Mouse (Mus musculus) Muller cell, postnatal 12 days (primary cell): ENCODE measurements around the gene Sh3d19.

ENCODE experiments used
- DNase-seq: peaks from one replicate; pipeline ENCODE4 v3.0.0-alpha.2; 2015; ENCODE audit errors: inconsistent ontology term

Sh3d19 gene

GRCm38 (mm10) chr3:85980036-85980435, 9.1 kb downstream of the Sh3d19 start:
- no peak for DNase-seq

- peak; percentile 36 for DNase-seq
These were observed 10.9 kb downstream of the Sh3d19 start for GRCm38 (mm10) chr3:85981761-85982160.

- DNase-seq: no peak
These were observed 13.6 kb downstream of the Sh3d19 start for GRCm38 (mm10) chr3:85984537-85984936.

- DNase-seq: no peak
These were observed 16.3 kb downstream of the Sh3d19 start for GRCm38 (mm10) chr3:85987225-85987624.

GRCm38 (mm10) chr3:85991140-85991801, 20.4 kb downstream of the Sh3d19 start:
- DNase-seq: no peak

GRCm38 (mm10) chr3:85991802-85992156, 20.9 kb downstream of the Sh3d19 start:
- no peak for DNase-seq

GRCm38 (mm10) chr3:85993744-85994143, 22.8 kb downstream of the Sh3d19 start:
- peak; percentile 19 for DNase-seq

GRCm38 (mm10) chr3:85994645-85995044, 23.7 kb downstream of the Sh3d19 start:
- DNase-seq: no peak

GRCm38 (mm10) chr3:86001271-86001670, 30.4 kb downstream of the Sh3d19 start:
- no peak for DNase-seq

GRCm38 (mm10) chr3:86002423-86002822, 31.5 kb downstream of the Sh3d19 start, which contains the start of gene Prss48:
Gene Prss48 (minus strand): TSS chr3:86002491.
- DNase-seq: no peak

- no peak for DNase-seq
These were observed 32.0 kb downstream of the Sh3d19 start for GRCm38 (mm10) chr3:86002940-86003339.

- DNase-seq: no peak
These were observed 33.8 kb downstream of the Sh3d19 start for GRCm38 (mm10) chr3:86004751-86005150.

GRCm38 (mm10) chr3:86010618-86011017, 39.7 kb downstream of the Sh3d19 start:
- no peak for DNase-seq

GRCm38 (mm10) chr3:86011373-86011772, 40.5 kb downstream of the Sh3d19 start:
- DNase-seq: no peak

GRCm38 (mm10) chr3:86011833-86012232, 40.9 kb downstream of the Sh3d19 start:
- no peak for DNase-seq

GRCm38 (mm10) chr3:86013837-86014236, 42.9 kb downstream of the Sh3d19 start:
- DNase-seq: no peak

GRCm38 (mm10) chr3:86016965-86017364, 46.1 kb downstream of the Sh3d19 start:
- DNase-seq: no peak

GRCm38 (mm10) chr3:86017484-86017883, 46.6 kb downstream of the Sh3d19 start:
- no peak for DNase-seq

- no peak for DNase-seq
These were observed 50.2 kb downstream of the Sh3d19 start for GRCm38 (mm10) chr3:86020921-86021650.

GRCm38 (mm10) chr3:86021651-86022050, 50.7 kb downstream of the Sh3d19 start:
- no peak for DNase-seq

GRCm38 (mm10) chr3:86024065-86024795, 53.3 kb downstream of the Sh3d19 start:
- no peak for DNase-seq

GRCm38 (mm10) chr3:86025341-86026137, 54.6 kb downstream of the Sh3d19 start:
- DNase-seq: no peak
